Mouse (Mus musculus): Measurements from ENCODE around the gene Slc51a.

- TF ChIP-seq CTCF (conservative IDR thresholded peaks at IDR 0.05; ENCODE audit: low read length) (no peak), NANOG (IDR thresholded peaks at IDR 0.05; ENCODE audit: borderline replicate concordance, low read length) (no peak)
Measured at GRCm38 (mm10) chr16:32449665-32450064, 38.0 kb downstream of the Slc51a start.

Measured in E14TG2a.4 (cell line).